Mouse (Mus musculus) NIH3T3 (cell line): Measurements from ENCODE around the gene Pxylp1.

Experiments
- DNase-seq: peaks from one replicate; pipeline ENCODE4 v3.0.0-alpha.2; 2012; ENCODE audit warnings: low read depth

Gene Pxylp1

GRCm38 (mm10) chr9:96823005-96823404 lies 69.5 kb downstream of the Pxylp1 start:
- DNase-seq, result no peak

DNA sequence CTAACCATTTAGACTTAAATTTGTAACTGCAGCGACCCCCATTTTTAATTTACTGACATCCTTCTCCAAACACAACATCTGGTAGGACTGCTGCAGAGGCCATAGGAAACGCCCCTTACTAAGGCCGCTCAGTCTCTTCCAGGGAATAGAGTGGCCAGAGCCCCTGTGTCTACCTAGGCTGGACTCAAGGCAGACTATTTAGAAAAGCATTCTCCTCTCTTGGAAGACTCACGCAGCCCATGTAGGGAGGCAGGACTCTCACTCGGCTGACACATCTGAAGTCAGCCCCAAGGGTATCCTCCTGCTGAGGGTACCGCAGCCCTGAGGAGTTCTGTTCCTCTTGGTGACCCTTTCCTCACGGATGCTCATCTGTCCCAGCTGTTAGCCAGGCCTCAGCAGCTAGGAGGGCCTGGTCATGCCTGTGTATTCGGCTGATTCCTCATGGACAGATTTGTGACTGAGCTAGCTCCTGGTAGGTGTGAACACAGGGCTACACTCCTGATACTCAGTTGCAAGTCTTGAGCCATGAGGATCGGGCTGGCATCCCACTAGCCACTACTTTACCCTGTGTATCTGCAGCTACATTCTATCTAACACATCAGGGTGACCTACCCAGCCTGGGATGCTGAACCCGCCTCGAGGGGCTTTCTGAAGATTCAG lies 73.5 kb downstream of the Pxylp1 start:
- DNase-seq, result peak; percentile 11

DNA sequence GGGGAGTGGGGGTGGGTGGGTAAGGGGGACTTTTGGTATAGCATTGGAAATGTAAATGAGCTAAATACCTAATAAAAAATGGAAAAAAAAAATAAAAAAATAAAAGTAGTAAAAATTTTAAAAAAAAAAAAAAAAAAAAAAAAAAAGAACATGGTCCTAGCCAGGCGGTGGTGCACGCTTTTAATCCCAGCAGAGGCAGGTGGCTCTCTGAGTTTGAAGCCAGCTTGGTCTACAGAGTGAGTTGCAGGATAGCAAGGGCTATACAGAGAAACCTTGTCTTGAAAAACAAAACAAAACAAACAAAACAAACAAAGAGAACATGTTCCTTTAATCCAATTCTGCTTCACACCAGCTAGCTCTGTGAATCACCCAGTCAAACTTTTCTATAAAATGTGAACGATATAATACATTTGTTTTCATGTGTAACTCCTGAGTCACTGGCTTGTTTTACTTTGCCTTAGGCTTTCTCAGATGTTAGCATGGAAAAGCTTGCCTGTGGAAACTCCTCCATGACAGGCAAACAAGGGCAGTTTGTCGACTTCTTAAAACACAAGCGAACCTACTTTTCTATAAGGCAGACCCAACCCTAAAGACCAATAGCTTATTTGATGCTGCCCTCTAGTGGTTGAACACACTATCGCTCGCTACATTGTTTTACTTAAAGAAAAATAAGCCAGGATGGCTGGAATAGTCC lies 74.2 kb downstream of the Pxylp1 start:
- peak; percentile 89 for DNase-seq

GRCm38 (mm10) chr9:96811996-96812395 lies 80.5 kb downstream of the Pxylp1 start:
- no peak for DNase-seq

DNA sequence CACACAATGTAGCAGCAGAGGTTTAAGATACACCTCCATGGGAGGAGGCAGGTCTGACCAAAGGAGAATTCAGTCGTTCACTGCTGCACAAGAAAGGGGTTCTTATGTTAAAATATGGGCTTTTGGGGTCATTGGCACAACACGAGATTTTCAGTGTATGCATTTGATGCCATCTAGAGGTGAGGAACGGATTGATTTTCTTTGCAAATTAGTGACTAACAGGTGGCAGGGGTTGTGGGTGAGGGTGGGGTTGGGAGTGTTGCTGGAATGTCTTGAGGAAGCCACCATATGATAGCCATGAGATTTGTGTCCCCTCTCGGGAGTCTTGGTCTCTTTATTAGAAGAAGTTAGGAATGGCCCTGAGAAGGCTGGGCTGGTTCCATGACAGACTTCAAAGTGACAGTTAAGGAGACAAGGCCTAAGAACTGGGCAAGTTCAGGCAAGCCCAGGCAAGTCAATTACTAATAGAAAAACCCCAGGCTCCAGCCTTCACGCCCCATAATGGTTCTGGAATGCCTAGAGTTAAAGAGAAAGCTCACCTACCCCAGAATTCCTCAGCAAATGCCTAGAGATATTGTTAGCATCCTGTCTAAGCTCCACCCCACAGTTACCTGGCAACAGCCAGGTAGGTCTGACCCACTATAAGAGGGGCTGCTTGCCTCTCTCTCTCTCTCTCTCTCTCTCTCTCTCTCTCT lies 92.2 kb downstream of the Pxylp1 start:
- peak; percentile 69 for DNase-seq

- DNase-seq, result no peak
Observed at GRCm38 (mm10) chr9:96797311-96797710, 95.2 kb downstream of the Pxylp1 start.

GRCm38 (mm10) chr9:96795399-96795928 lies 97.0 kb downstream of the Pxylp1 start:
- peak; percentile 21 for DNase-seq

GRCm38 (mm10) chr9:96794601-96795000 lies 97.9 kb downstream of the Pxylp1 start:
- no peak for DNase-seq

- no peak for DNase-seq
Observed at GRCm38 (mm10) chr9:96792543-96792942, 99.9 kb downstream of the Pxylp1 start.

- DNase-seq, result peak; percentile 30
Observed at GRCm38 (mm10) chr9:96790389-96791007, 102.0 kb downstream of the Pxylp1 start.

GRCm38 (mm10) chr9:96789906-96790305 lies 102.6 kb downstream of the Pxylp1 start:
- peak; percentile 66 for DNase-seq

DNA sequence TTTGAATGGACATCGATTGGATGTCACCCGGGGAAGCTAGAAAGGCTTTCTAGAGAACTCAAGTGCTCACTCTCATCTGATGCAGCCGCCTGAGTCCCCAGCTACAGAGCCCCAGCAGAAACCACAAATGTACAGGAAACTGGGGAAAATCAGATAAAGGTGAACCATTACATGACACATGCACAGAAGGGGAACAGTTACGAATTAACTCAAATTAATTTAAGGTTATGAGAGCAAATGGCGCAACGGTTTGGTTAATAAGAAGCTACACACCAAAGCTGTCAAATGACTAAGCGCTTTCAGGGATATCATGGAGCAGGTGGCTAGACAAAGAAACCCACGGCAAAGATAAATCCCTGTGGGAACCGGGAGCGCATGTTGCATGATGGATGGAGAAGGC lies 104.7 kb downstream of the Pxylp1 start:
- no peak for DNase-seq

GRCm38 (mm10) chr9:96785871-96786342 lies 106.6 kb downstream of the Pxylp1 start:
- peak; percentile 39 for DNase-seq

GRCm38 (mm10) chr9:96785187-96785586 lies 107.3 kb downstream of the Pxylp1 start:
- DNase-seq, result no peak

- DNase-seq, result no peak
Observed at GRCm38 (mm10) chr9:96783667-96784066, 108.8 kb downstream of the Pxylp1 start.

DNA sequence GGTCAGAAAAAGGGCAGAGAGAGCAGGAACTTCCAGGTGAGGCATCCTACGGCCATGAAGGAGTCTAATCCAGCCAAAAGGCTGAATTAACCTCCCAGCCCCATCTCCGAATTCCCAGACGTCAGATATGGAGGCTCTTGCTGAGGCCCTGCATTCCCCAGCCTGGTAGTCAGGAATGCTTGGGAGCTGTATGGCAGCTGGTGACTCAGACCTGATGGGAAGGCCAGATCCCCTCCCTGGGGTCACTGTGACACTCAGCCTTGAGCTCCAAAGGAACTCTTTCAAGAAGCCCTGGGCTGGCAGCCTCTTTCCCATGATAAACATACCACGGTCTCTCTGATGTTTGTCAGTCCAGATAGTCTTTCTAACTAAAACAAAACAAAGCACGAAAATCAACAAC lies 109.2 kb downstream of the Pxylp1 start:
- DNase-seq, result peak; percentile 68

- peak; percentile 81 for DNase-seq
Observed at GRCm38 (mm10) chr9:96782062-96782461, 110.4 kb downstream of the Pxylp1 start.
